Mouse (Mus musculus) ES-E14 (cell line): ENCODE data around the gene Pou3f1.

Experiments
- HCFC1 ChIP-seq: IDR thresholded peaks from 2 replicates; pipeline ENCODE4 v1.6.1; 2012; ENCODE audit warnings: low read length, inconsistent platforms, borderline replicate concordance; ENCODE audit not compliant: insufficient read depth
- MAFK ChIP-seq: IDR thresholded peaks from 2 replicates; pipeline ENCODE4 v1.6.1; 2014; ENCODE audit warnings: mild to moderate bottlenecking, low read depth, low read length, inconsistent platforms; ENCODE audit not compliant: insufficient read depth
- ZC3H11A ChIP-seq: IDR thresholded peaks from 2 replicates; pipeline ENCODE4 v1.6.1; 2012; ENCODE audit warnings: low read depth, mild to moderate bottlenecking, inconsistent platforms, low read length, borderline replicate concordance
- ZNF384 ChIP-seq: IDR thresholded peaks from 2 replicates; pipeline ENCODE4 v1.6.1; 2012; ENCODE audit warnings: low read depth, low read length, inconsistent platforms

DNA sequence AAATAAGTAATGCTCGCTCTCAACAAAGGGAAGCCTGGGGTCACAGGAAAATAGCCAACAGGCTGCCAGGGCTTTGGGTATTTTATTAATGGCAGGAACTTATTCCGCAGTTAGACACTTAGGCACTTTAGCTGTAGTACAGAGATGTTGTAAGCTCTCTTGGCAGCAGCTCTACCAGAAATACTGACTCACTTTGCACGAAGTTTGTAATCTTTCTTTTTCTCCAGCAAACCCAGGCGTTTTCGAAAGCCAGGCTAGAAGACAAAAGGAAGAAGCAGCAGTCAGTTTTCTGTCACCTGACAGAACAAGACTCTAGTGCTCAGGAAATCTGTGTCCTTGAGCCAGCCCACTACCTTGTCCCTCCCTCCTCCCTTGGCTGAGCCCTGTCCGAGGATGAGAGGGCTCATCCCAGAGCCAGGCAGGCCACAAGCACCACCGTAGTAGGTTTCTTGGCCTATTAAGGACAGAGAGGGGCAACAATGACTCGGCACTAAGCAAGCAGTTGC lies 29.3 kb downstream of the Pou3f1 start:
- TF ChIP-seq HCFC1 (no peak), ZC3H11A (no peak), MAFK (no peak), ZNF384 (no peak)
